Mouse (Mus musculus) frontal cortex, postnatal 25 days (tissue): ENCODE results near the gene Dlk1.

Source experiments
- DNase-seq, 2 experiments: peaks; one replicate each; pipeline ENCODE4 v3.0.0; 2022; ENCODE audit warnings: low spot score in 2 of 2

The Dlk1 gene

DNA sequence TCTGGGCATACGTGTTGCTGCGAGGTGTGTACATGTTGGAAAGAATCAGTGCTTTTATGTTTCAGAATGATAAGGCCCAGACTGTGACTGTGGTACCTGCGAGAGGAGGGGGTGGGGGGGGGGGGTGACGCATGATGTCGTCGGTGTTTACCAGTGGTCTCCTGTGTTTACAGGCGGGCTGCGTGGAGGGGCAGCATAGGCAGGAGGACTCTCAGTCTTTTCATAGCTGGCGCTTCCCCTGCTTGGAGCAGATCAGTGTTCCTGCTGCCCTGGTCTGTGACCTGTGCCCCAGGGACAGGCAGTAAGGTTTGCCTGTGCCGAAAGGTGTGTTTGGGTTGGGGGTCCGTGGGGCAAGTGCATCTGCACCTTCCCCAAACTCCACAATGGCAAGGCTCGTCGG, at the start of gene Dlk1:
TSS of gene Dlk1 (plus strand) at position 232 of the 400 bp plus-strand sequence.
- no peak for DNase-seq

DNA sequence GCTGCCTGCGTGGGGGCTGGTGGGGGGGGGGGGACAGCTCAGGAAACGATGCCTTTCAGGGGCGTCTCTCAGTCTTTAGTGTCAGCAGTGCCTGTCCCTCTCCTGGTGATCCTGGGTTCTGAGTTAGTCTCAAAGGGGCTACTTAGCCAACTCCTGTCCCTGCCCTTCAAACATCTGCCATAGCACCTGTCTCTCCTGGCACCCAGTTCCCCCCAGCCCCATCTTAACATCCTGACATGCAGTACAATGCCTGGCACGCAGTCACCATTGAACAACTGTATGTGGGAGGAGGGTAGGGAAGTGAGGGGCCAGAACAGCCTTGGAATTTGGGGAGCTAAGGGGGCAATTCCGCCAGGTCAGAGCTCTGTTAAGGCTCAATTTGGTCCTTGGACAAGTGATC, 49.7 kb upstream of the Dlk1 start:
- no peak for DNase-seq

DNA sequence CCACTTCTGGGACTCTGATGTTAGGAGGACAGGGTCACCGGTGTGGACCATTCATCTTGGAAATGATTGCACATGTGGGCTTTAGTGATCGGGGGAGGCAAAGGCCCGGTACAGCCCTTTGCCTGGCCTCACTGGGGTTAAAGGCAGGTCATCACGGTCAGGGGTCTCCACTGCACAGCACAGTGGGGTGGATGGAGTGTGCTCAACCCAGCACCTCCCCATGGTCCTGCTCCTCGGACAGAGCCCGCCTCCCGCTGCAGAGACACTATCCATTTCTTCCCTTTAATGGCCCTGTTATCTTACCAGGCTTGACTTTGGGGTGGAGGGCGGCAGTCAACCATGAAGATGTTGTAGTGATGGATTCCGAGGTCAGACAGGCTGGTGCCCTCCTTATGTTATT, 48.9 kb upstream of the Dlk1 start:
- DNase-seq: no peak

DNA sequence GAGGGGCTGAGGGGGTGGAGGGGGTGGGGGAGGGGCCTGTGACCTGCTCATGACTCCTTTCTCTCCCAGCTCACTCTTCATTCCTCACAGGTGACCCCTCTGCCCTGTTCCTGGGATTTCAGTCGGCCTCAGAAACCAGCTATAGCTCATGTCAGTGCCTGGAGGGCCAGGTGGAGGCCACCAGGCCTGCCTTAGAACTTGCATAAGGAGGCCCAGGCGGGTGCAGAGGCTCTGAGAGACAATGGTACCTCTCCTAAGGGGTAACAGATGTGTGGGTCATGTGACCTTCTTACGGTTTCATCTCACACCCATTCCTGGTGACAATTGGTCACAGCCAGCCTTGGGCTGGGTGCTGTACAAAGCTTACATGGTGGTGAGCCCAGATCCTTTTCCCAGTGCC, 46.6 kb upstream of the Dlk1 start:
- DNase-seq: no peak

DNA sequence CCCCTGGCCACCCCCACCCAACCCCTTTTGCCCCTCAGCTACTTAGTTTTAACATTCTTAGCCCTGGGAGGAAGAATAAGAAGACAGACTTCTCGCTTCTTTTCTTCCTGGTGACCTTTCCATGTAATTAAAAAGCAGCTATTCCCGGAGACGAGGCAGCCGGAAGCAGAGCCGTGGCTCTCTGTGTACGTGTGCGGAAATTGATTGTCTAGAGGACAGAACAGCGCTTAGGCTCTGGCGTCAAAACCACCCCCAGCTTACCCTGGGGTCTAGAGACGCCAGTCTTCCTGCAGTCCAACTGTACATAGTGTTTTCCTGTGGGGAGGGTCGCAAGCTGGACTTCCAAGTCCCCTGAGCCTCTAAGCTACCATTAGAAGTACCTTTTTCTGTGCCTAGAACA, 41.9 kb upstream of the Dlk1 start:
- DNase-seq: no peak

DNA sequence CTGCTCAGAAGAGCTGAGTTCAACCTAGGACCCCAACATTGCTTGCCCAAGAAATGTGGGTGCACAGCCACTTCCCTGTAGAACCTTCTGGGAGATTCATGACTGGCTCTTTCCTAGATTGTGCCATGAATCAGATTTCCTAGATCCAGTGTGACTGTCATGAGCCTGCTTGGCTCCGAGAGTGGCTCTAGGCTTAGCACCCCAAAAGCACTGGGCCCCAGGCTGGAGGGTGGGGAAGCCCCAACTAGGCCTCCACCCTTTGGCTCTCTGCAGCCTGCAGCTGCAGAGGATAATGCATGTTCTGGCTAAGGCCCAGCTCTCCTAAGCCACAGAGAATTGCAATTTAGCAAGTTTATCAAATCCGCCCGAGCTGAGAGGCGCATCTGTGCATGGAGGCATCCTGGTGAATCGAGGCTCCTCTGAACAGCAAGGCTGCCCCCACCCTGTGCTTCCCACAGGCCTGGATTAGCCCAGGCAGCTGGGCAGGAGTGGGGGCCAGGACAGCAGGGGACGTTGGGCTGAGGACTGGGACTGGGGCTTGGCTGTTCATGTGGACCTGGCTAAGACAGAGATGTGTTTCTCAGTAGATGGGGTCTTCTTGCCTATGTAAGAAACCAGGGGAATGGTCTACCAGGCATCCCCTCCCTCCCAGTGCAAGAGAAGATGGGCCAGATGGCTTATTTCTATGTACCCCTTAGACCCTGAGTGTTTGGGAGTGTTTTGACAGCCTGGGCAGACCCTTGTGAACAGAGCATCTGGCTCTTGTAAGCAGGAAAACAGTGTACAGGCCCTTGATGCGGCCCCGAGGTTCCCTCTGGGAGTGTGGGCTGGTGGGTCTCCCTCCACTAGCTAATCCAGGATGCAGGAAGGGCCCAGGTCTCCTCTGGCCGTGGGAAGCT, 41.2 kb upstream of the Dlk1 start:
- DNase-seq: no peak

DNA sequence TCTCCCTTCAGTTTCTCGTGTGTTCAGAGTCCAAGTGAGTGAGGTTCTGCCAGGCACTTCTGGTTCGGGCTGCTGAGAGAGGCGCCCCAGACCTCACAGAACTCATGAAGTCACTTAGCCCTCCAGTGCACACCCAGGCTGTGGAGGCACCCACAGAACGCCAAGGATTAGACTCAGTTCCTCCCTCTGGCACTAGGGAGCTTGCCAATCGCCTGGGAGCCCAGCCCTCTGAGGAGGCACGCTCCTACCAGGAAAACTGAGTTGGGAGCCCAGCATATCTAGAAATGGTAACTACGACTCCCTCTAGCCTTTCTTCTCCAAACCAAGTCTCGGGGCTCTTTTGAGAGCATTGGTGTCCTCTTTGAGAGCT, 40.6 kb upstream of the Dlk1 start:
- no peak for DNase-seq

DNA sequence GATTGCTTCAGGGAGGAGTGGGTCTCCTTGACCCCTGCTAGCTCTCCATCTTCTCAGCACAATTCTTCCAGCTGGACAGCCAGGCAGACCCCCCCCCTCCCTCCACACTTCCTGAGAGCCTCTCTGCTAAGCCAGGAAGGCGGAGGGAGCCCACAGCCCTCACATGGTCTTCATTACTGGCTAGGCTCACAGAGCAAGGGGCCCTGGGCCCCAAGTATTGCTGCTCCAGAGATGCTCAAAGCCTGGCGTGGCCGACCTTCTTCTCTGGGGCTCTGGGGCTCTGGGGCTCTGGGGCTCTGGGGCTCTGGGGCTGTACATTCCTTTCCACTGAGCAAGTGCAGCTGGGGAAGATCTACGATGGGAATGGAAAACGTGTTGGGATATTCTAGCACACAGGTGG, 39.9 kb upstream of the Dlk1 start:
- no peak for DNase-seq

DNA sequence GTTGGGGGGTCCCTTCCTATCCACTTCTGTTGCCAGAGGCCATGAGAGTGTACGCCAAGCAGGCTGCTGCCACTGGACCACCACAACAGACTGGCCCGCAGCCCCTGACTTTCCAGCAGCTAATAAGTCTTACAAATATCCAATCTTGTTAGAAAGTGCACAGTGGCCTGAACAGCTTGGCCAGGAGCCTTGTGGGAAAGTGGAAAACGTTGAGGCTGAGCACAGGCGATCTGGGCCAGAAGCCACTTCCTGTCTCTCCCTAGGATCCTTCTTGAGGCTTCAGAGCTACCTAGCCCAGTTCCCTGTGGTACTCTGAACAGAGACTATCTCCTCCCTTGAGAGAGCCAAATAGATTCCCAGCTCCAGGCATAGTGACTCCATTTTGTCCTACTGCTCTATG, 39.3 kb upstream of the Dlk1 start:
- DNase-seq: no peak

DNA sequence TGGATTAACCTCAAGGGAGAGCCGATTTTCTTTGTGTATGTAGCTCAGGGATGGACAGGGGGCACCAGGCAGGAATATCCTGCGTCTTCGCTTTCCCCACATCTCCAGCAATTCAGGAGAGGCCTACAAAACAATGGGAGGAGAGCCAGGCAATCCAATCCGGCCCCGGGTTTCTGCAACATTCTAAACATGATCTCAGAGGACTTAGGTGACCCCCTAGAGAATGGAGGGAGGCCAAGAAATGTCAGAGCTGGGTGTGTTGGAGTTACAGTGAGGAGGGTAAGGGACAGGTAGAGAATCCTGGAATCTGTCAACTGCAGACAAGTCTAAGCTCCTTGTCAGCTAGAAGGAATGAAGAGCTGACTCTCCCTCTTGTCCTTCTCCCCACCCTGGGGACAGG, 35.9 kb upstream of the Dlk1 start:
- DNase-seq: no peak

DNA sequence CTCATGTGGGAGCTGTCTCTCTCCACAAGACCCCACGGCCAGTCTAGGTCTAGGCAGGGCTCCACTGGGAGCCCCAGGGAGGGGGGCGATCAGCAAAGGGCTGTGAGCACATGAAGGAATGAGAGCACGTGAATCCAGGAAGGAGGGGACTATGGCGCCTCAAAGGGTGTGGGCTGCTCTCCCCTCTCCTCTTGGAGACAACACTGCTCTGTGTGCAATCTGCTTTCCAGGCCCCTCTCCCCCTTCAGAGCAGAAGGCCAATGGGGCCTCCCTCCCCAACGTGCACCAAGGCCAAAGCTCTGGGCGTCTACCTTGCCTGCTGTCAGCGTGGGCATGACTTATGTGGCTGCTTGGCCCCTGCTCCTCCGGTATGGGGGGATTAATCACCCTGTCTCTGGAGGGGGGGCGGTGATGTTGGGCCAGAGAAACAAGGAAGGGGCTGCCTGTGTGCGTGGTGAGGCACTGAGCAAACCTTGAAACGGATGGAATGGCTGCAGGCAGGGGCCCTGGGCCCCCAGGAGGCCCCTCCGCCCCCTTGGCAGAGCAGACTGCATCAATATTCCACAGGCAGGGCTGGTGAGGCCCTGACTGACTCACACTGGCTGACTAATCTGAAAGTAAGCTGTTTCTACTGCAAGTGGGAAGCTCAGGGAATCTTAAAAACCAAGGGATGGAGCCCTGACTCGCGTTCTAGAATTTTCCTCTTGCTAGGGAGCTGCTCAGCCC, 35.0 kb upstream of the Dlk1 start:
- DNase-seq: peak in 1 of 2 experiments; percentile 22

DNA sequence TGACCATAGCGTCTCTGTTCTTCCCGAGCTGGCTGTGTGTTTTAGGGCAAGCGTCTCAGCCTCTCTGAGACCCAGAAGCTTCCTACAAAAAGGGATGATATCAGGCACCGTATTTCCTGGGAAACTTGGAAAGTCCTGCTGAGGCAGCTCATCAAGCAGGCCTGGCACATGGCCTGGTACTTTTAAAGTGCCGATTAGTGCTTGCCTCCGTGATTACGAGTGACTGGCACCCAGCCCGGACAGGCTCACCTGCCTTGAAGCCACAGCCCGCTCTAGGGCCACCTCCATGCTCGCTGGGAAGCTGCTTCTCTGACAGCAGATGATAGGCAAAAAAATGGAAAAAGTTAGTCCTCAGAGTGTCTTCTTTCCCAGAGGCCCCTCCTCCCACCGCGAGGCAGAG, 32.6 kb upstream of the Dlk1 start:
- DNase-seq: no peak

DNA sequence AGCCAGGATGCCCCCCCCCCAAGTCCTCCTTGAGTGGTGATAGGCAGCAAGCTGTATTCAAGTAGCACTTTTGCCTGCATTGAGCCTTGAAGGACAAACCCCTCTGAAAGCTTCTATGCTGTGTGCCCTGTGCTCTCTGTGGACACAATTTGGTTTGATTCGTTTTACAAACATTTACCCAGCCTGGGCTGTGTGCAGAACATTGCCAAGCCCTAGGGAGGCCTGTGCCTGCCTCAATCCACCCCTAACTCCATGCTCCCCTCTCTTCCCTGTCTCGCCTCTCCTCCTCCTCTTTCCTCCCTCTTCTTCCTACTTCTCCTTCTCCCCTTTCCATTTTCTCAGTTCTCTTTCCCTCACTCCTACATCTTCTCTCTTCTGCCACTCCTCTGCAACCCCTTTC, 29.5 kb upstream of the Dlk1 start:
- DNase-seq: no peak

DNA sequence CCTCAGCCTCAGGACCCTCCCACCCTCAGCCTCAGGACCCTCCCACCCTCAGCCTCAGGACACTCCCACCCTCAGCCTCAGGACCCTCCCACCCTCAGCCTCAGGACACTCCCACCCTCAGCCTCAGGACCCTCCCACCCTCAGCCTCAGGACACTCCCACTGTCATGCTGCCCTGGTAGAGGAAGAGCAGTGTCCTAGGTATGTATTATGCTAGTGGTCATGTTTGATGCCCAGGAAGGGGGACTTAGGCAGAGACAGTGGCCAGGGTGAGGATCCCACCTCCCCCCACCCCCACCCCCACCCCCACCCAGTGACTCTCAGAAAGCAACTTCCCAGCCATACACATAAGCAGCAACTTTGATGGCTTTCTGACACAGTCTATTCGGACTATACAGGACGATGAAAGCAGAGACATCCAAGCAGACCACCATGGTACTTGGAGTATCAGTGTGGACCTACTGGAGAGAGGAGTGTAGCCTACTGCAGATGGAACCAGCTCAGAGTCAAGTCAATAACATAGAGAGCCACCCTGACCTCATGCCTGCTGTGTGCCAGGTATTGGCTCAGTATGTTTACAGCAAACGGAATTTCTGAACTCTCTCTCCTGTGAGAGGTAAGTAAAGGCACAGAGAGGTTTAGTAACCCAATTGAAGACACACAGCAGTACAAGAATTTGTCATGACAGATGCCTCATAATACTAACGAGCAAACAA, 28.8 kb upstream of the Dlk1 start:
- DNase-seq: no peak

DNA sequence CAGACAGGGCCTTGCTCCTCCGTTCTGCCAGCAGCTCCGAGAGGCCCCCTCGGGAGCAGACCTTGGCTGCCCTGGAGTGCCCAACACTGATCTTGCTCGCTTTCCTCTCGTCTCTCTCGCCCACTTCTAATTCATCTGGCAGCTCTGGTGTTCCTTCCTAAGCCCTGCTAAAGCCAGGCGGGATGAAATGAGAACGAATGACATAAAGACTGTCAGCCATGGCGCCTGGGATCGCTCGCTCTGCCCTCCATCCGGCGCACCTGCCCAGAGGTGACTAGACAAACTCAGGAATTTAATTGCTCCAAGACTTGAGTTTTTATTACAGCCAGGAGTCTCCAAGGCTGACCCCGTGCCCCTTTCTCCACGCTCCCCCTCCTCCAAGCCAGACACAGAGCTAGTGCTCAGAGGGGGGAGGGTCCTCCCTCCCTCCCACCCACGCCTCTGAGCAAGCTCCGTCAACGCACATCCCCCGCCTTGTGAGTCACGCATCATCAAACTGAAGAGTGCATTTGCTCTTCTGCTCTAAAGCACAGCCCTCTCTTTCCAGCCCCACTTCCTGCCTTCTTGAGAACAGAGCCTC, 27.8 kb upstream of the Dlk1 start:
- peak in 1 of 2 experiments; percentile 31 for DNase-seq

DNA sequence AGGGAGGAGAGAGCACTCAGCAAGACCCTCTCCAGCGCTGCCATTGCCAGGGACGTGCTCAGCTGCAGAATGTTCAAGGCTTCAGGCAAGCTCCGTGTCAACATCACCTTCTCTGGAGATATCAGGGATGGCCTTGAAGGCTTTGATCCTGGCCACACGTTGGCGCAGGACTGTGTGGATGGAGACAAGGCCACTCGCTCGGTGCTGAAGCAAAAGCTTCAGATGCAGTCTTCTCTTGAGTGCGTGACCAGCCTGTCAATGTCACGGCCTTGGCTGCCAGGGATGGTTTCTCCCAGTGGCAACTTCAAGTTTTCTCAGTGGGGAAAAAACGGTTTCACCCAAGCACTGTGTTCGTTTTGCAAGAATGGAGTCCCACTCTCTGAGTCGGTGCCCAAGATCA, 26.6 kb upstream of the Dlk1 start:
- no peak for DNase-seq

DNA sequence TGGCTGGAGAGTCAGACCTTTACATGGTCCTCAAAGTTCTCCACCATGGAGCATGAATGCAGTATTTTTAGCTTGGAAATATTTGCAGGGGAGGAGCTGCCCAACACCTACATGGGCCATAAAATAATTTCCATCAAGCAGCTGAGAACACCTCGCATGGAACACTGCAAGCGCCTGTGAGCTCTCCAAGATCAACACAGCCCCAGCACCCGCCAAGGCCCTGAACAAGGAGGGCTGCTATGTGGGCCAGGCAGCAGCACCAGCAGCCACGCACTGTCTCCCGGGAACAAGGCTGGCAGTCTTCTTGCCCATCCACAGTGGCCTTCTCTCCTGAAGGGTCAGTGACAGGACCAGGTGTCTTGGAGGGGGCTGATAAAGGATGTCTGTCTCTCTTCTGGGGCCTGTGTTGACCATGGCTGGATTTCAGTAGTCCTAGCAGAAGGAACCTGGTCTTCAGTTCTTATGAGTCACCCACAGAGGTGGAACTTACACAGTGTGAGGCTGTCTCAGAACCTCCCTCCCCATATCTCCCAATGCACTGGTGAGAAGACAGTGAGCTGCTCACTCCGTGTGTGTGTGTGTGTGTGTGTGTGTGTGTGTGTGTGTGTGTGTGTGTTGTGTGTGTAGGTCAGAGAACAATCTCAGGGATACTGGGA, 20.0 kb upstream of the Dlk1 start:
- no peak for DNase-seq

DNA sequence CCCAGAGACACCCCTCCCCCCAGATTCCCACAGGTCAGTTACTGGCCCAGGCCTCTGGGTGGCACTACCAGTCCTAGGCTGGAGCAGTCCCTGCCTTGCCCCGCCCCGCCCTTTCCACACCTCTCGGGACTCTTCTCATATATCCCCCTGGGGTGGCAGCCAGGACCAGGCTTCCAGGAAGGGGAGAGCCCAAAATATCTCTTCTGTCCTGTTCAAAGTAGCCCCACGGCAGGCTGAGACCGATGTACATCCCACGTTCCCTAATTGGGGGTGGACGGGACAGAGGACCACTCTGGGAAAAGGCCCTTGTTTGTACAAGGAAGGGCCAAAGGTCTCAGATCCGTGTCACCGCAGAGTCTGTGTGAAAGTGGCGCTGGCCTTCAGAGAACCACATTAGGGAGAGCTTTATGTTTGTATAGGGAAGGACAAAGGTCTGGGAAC, 16.2 kb upstream of the Dlk1 start:
- no peak for DNase-seq

DNA sequence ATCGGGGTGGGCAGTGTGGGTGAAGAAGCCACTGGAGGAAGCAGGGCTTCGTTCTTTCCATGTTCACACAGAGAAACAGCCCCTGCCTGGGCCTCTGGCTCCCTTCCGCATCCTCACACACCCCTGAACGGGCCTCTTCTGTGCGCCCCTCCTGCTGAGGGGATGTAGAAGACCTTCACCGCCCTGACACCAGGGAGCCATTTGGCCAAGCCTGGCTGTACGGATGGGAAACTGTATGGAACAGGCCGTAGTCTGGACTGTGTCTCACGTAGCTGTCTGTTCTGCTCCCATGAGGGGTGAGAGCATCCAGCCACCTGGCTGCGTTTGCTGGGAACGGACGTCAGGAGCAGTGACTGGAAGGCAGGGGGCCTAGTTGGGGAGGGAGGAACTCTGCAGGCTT, 15.8 kb upstream of the Dlk1 start:
- no peak for DNase-seq

DNA sequence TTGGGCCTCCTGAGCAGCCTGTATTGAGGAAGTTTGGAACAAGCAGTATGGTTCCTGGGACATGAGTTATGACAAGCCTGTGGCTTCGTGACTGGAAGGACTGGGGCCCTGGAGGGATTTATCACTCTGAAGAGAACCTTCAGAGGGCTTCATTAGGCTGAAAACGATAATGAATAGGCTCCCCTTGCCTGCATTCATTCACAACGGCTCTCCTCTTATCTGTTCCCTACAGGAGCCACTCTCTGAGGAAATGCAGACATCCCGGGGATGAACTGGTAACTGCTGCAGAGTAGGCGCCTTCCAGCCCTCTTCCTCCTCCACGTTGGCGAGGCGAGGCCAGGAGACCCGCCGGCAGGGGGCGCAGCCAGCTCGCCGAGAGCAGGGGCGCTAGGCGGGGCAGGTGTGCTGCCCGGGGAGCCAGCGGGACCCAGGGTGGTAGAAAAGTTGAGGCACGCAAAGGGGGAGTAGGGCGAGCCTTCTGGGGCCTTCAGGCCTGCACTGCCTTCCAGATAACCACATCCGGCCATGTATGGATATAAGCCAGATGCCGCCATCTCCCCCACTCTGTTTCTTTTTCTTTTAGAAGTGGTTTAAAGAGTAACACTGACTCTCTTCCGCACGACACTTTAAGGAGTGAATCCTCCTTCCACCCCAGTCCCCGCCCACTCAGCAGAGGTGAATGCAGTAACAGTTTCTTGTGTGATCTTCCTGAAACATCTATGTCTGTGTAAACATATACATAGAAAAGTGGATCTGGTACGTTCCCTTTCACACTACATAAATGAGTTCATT, 14.9 kb upstream of the Dlk1 start:
- peak; percentile 54 to 76 for DNase-seq

DNA sequence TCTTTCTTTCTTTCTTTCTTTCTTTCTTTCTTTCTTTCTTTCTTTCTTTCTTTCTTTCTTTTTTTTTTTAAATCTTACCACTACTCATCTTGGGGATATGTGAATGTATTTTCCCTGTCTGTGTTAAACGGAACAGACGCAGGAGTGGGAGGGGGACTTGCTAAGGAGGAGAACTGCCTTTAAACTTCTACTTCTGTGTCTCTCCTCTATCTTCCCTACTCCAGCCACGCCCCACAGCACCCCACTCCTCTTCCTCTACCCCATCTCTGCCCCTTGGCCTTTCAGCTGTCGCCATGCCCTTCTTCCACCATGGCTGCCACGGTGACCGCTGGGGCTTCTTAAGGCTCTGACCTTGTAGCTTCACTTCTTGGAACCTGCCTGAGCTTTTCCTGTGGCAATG, 14.2 kb upstream of the Dlk1 start:
- DNase-seq: no peak
